Mouse (Mus musculus): ENCODE results near the gene Dab1. TPM values are rescaled to one million over a fixed set of nuclear protein-coding genes. Genes with fewer than 3 reads are reported as not detected.

The Dab1 gene
- polyA plus RNA-seq, 1 experiment from 2014 or later = 195 TPM

DNA sequence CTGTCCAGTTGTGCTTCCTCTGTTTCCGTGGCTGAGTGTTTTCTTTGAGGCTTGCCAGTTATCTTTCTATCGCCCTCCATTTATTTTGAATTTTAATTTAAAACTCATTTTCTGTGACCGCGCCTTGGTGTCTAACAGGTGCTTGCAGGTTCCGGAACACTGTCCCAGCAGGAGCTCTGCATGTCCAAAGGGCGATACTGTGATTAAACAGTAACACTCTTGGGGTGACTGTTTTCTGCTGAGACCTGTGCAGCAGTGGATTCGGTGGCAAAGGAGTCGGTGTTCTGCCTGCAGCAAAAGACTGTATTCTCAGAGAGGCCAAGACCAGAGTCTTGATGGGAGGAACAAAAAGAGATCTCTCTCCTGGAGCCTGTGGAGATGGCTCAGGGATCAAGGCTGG, 1006.2 kb downstream of the Dab1 start:
- Histone ChIP-seq H3K4me1 (replicated peaks; ENCODE audit: control insufficient read depth, insufficient read depth, low read length) (no peaks in the 10 kb centered on the region), H3K9ac (replicated peaks; ENCODE audit: low read depth, low read length) (no peak overlapping the region), H3K27ac (ENCODE audit: low read length) (no peak overlapping the region), H3K4me3 (replicated peaks; ENCODE audit: low read length) (no peak overlapping the region), H3K27me3 (replicated peaks; ENCODE audit: control insufficient read depth, insufficient read depth, low read length) (no peaks in the 10 kb centered on the region), H3K36me3 (ENCODE audit: control insufficient read depth, insufficient read depth) (0 out of 2 replicates have a peak, but pooled peaks cover 4% of the 10 kb centered on the region), H3K4me2 (ENCODE audit: low read length) (no peak overlapping the region), H3K9me3 (ENCODE audit: control insufficient read depth, low read length) (no peaks in the 10 kb centered on the region)
- 89% methylated on average over 8 of the region's 8 CpGs for WGBS
- ATAC-seq = no peak

- Histone ChIP-seq H3K9ac (replicated peaks; ENCODE audit: low read depth, low read length) (no peak overlapping the region), H3K9me3 (ENCODE audit: control insufficient read depth, low read length) (no peaks in the 10 kb centered on the region), H3K27ac (ENCODE audit: low read length) (no peak overlapping the region), H3K27me3 (replicated peaks; ENCODE audit: control insufficient read depth, insufficient read depth, low read length) (no peaks in the 10 kb centered on the region), H3K36me3 (ENCODE audit: control insufficient read depth, insufficient read depth) (0 out of 2 replicates have a peak, but pooled peaks cover 4% of the 10 kb centered on the region), H3K4me2 (ENCODE audit: low read length) (no peak overlapping the region), H3K4me3 (replicated peaks; ENCODE audit: low read length) (no peak overlapping the region), H3K4me1 (replicated peaks; ENCODE audit: control insufficient read depth, insufficient read depth, low read length) (no peaks in the 10 kb centered on the region)
- 87% methylated on average over 7 of the region's 7 CpGs for WGBS
- no peak for ATAC-seq
Measured at GRCm38 (mm10) chr4:104628708-104629107, 1009.5 kb downstream of the Dab1 start.

GRCm38 (mm10) chr4:104637016-104637415, 1017.9 kb downstream of the Dab1 start:
- Histone ChIP-seq H3K36me3 (ENCODE audit: control insufficient read depth, insufficient read depth) (no peaks in the 10 kb centered on the region), H3K4me2 (ENCODE audit: low read length) (no peak overlapping the region), H3K4me1 (replicated peaks; ENCODE audit: control insufficient read depth, insufficient read depth, low read length) (0 out of 2 replicates have a peak, but pooled peaks cover 3% of the 10 kb centered on the region), H3K9ac (replicated peaks; ENCODE audit: low read depth, low read length) (no peak overlapping the region), H3K27ac (ENCODE audit: low read length) (no peak overlapping the region), H3K27me3 (replicated peaks; ENCODE audit: control insufficient read depth, insufficient read depth, low read length) (no peaks in the 10 kb centered on the region), H3K9me3 (ENCODE audit: control insufficient read depth, low read length) (no peaks in the 10 kb centered on the region), H3K4me3 (replicated peaks; ENCODE audit: low read length) (no peak overlapping the region)
- 70% methylated on average over 4 of the region's 4 CpGs for WGBS
- no peak for ATAC-seq

- peaks cover 32% of the 10 kb centered on the region for H3K4me1 ChIP-seq (replicated peaks; ENCODE audit: control insufficient read depth, insufficient read depth, low read length)
- no peaks in the 10 kb centered on the region for H3K9me3 ChIP-seq (ENCODE audit: control insufficient read depth, low read length)
- 83% methylated on average over 5 of the region's 5 CpGs for WGBS
- H3K27ac ChIP-seq (ENCODE audit: low read length) = no peak overlapping the region
- no peak overlapping the region for H3K4me3 ChIP-seq (replicated peaks; ENCODE audit: low read length)
- H3K9ac ChIP-seq (replicated peaks; ENCODE audit: low read depth, low read length) = no peak overlapping the region
- no peak overlapping the region for H3K4me2 ChIP-seq (ENCODE audit: low read length)
- ATAC-seq = no peak
- no peaks in the 10 kb centered on the region for H3K36me3 ChIP-seq (ENCODE audit: control insufficient read depth, insufficient read depth)
- no peaks in the 10 kb centered on the region for H3K27me3 ChIP-seq (replicated peaks; ENCODE audit: control insufficient read depth, insufficient read depth, low read length)
Measured at GRCm38 (mm10) chr4:104640617-104641016, 1021.5 kb downstream of the Dab1 start.

GRCm38 (mm10) chr4:104642761-104643469, 1023.8 kb downstream of the Dab1 start:
- H3K4me1 ChIP-seq (replicated peaks; ENCODE audit: control insufficient read depth, insufficient read depth, low read length) = peaks cover 32% of the 10 kb centered on the region
- no peak for ATAC-seq
- no peak overlapping the region for H3K9ac ChIP-seq (replicated peaks; ENCODE audit: low read depth, low read length)
- no peaks in the 10 kb centered on the region for H3K27me3 ChIP-seq (replicated peaks; ENCODE audit: control insufficient read depth, insufficient read depth, low read length)
- WGBS = 32% methylated on average over 8 of the region's 8 CpGs
- no peaks in the 10 kb centered on the region for H3K36me3 ChIP-seq (ENCODE audit: control insufficient read depth, insufficient read depth)
- H3K9me3 ChIP-seq (ENCODE audit: control insufficient read depth, low read length) = no peaks in the 10 kb centered on the region
- H3K4me2 ChIP-seq (ENCODE audit: low read length) = no peak overlapping the region
- H3K4me3 ChIP-seq (replicated peaks; ENCODE audit: low read length) = no peak overlapping the region
- peak overlapping the region; percentile 87 for H3K27ac ChIP-seq (ENCODE audit: low read length)

GRCm38 (mm10) chr4:104643534-104644356, 1024.6 kb downstream of the Dab1 start:
- Histone ChIP-seq H3K4me1 (replicated peaks; ENCODE audit: control insufficient read depth, insufficient read depth, low read length) (peaks cover 32% of the 10 kb centered on the region), H3K4me2 (ENCODE audit: low read length) (peak overlapping the region; percentile 31), H3K4me3 (replicated peaks; ENCODE audit: low read length) (no peak overlapping the region), H3K27me3 (replicated peaks; ENCODE audit: control insufficient read depth, insufficient read depth, low read length) (no peaks in the 10 kb centered on the region), H3K36me3 (ENCODE audit: control insufficient read depth, insufficient read depth) (no peaks in the 10 kb centered on the region), H3K9me3 (ENCODE audit: control insufficient read depth, low read length) (no peaks in the 10 kb centered on the region), H3K27ac (ENCODE audit: low read length) (peak overlapping the region; percentile 87), H3K9ac (replicated peaks; ENCODE audit: low read depth, low read length) (no peak overlapping the region)
- peak; percentile 87 for ATAC-seq
- 14% methylated on average over 6 of the region's 6 CpGs for WGBS

DNA sequence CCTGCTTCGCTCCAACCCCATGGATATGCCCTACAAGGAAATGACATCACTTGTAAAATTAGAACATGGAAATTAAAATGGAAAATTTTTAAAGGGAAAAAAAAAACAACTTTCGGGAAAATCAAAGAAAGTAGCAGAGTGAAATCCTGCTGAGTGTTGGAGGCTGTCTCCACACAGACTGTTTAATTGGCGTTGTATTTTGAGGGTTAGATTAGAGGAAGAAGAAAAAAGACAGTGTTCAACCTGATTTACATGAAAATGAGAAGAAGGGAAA, 1025.1 kb downstream of the Dab1 start:
- Histone ChIP-seq H3K27me3 (replicated peaks; ENCODE audit: control insufficient read depth, insufficient read depth, low read length) (no peaks in the 10 kb centered on the region), H3K27ac (ENCODE audit: low read length) (peak overlapping the region; percentile 87), H3K4me1 (replicated peaks; ENCODE audit: control insufficient read depth, insufficient read depth, low read length) (peaks cover 32% of the 10 kb centered on the region), H3K9me3 (ENCODE audit: control insufficient read depth, low read length) (no peaks in the 10 kb centered on the region), H3K36me3 (ENCODE audit: control insufficient read depth, insufficient read depth) (no peaks in the 10 kb centered on the region), H3K9ac (replicated peaks; ENCODE audit: low read depth, low read length) (no peak overlapping the region), H3K4me2 (ENCODE audit: low read length) (peak overlapping the region; percentile 21; the same call in 1 of the 2 replicates), H3K4me3 (replicated peaks; ENCODE audit: low read length) (no peak overlapping the region)
- 15% methylated on average over 3 of the region's 3 CpGs for WGBS
- ATAC-seq = no peak

DNA sequence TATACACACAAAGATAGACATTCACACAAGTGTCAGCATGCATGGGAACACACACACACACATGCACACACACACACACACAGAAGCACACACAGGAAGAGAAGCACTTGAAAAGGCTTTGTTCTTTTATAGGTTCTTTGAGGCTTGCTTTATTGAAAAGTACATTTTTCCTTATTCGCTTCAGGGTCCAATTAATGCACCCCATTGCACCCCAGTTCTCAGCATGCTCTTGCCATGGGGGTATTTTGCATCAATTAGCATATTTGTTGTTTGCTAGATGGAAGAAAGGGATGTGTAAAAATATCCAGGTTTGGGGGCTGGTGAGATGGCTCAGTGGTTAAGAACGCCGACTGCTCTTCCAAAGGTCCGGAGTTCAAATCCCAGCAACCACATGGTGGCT, 1025.7 kb downstream of the Dab1 start:
- Histone ChIP-seq H3K27ac (ENCODE audit: low read length) (peak overlapping the region; percentile 50; the same call in 1 of the 2 replicates), H3K4me2 (ENCODE audit: low read length) (no peak overlapping the region), H3K4me3 (replicated peaks; ENCODE audit: low read length) (no peak overlapping the region), H3K9ac (replicated peaks; ENCODE audit: low read depth, low read length) (no peak overlapping the region), H3K4me1 (replicated peaks; ENCODE audit: control insufficient read depth, insufficient read depth, low read length) (peaks cover 32% of the 10 kb centered on the region), H3K36me3 (ENCODE audit: control insufficient read depth, insufficient read depth) (no peaks in the 10 kb centered on the region), H3K27me3 (replicated peaks; ENCODE audit: control insufficient read depth, insufficient read depth, low read length) (no peaks in the 10 kb centered on the region), H3K9me3 (ENCODE audit: control insufficient read depth, low read length) (no peaks in the 10 kb centered on the region)
- WGBS = 43% methylated on average over 4 of the region's 4 CpGs
- no peak for ATAC-seq

DNA sequence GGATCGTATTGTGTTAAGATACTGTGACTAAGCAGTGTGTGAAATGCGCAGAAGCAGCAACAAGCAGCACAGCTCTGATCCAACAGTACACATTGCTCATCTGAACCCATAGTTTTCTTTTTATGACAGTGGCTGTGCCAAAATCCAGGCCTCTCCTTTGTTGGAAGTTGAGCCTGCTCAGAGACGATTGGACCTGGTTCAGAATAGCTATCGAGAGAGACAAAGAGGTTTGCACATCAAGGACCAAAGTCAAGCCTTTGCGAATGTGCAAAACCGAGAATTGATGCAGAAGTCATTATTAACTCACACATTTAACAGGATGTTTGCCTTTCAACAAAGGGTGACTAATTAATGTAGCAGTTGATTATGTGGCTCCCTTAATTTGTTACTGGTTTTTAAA, 1032.6 kb downstream of the Dab1 start:
- H3K4me2 ChIP-seq (ENCODE audit: low read length) = no peak overlapping the region
- no peaks in the 10 kb centered on the region for H3K27me3 ChIP-seq (replicated peaks; ENCODE audit: control insufficient read depth, insufficient read depth, low read length)
- no peak overlapping the region for H3K4me3 ChIP-seq (replicated peaks; ENCODE audit: low read length)
- WGBS = 30% methylated on average over 6 of the region's 6 CpGs
- no peak overlapping the region for H3K27ac ChIP-seq (ENCODE audit: low read length)
- no peaks in the 10 kb centered on the region for H3K9me3 ChIP-seq (ENCODE audit: control insufficient read depth, low read length)
- no peak overlapping the region for H3K9ac ChIP-seq (replicated peaks; ENCODE audit: low read depth, low read length)
- peaks cover 4% of the 10 kb centered on the region for H3K4me1 ChIP-seq (replicated peaks; ENCODE audit: control insufficient read depth, insufficient read depth, low read length)
- no peaks in the 10 kb centered on the region for H3K36me3 ChIP-seq (ENCODE audit: control insufficient read depth, insufficient read depth)
- ATAC-seq = no peak

Measured in forebrain, embryonic 16.5 days (tissue).